Mouse (Mus musculus) thymus, postnatal 14 days (tissue): ENCODE data around the gene Gm49450.
"Not testable (repeated sequence)": the region's sequence is repeated elsewhere in the genome, so short reads cannot be mapped to it uniquely, and the experiment has no call there.

ENCODE experiments used
- DNase-seq: peaks from one replicate; pipeline ENCODE4 v3.0.0; 2021

Gene Gm49450

DNA sequence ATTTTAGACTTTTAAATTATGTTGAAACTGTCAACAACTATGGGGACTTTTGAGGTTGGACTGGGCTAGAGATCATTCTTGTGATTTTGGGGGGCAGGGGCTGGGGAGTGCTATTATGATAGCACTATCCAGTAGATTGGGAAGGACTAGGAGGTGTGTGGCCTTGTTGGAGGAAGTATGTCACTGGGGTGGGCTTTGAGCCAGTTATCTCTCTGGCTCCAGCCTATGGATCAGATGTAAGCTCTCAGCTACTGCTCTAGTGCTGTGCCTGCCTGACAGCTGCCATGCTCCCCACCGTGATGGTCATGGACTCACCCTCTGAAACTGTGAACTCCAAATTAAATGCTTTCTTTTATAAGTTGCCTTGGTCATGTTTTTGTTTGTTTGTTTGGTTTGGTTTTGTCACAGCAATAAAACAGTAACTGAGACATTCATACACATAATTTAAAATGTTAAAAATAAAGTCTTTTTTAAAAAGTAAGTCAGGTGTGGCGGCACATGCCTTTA is 30.3 kb downstream of the Gm49450 start:
- no peak for DNase-seq

- no peak for DNase-seq
Measured at GRCm38 (mm10) chr15:98922581-98922980, 30.8 kb downstream of the Gm49450 start.

- DNase-seq: no peak
Measured at GRCm38 (mm10) chr15:98921510-98921909, 31.8 kb downstream of the Gm49450 start.

DNA sequence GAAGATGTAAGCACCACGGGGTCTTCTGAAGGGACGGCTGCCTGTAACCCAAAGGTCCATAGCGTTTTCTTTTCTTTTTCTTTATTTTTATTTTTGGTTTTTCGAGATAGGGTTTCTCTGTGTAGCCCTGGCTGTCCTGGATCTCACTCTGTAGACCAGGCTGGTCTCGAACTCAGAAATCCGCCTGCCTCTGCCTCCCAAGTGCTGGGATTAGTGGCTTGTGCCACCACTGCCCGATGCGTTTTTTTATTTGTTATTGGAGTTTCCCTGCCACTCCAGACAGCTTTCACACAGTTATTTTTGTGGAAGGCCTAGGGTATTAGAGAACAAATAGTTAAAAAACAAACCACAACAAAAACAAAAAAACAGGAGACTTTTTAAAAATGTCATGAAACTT is 34.9 kb downstream of the Gm49450 start:
- DNase-seq: not testable (repeated sequence)

GRCm38 (mm10) chr15:98917538-98918498 is 35.5 kb downstream of the Gm49450 start, which contains the start of gene Lmbr1l:
Gene Lmbr1l, minus strand, starts transcription at chr15:98918231.
- DNase-seq: peak; percentile 99

DNA sequence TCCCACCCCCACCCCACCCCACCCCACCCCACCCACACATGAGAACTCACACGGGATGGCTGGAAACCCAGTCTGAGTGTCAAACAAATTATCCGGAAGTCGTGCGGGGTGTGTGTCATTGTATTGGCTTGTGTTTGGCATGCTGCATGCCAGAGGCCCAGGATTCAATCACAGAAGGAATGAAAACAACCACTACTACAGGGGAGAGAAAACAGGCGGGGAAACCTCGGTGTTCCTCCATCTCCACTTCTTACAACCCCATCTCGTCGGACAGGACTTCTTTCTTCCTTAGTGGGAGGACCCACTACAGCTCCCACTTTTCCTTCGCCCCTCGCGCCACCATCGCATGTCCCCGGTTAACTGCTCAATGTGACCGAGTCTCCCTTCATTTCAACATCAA is 36.3 kb downstream of the Gm49450 start:
- DNase-seq: no peak

- no peak for DNase-seq
Measured at GRCm38 (mm10) chr15:98916016-98916415, 37.3 kb downstream of the Gm49450 start.

DNA sequence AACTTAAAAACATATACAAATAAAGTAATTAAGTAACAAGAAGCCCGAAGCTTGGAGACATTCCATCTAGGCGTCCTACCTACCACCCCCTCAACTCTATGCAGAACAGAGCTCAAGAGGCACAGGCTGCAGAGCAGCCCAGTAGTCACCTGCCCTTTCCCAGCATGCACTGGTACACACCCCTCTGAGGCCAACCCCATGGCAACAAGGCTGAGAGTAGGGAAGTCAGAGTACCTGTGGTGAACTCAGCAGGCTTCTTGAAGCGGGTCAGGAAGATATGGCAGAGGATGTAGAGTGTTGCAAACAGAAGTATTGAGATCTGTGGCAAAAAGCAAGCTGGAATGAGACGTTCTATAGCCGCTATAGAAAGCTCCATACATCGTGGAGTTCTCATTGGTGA is 38.4 kb downstream of the Gm49450 start:
- no peak for DNase-seq

GRCm38 (mm10) chr15:98904692-98905091 is 48.7 kb downstream of the Gm49450 start:
- peak; percentile 57 for DNase-seq

- DNase-seq: no peak
Measured at GRCm38 (mm10) chr15:98902600-98902999, 50.8 kb downstream of the Gm49450 start.

- DNase-seq: no peak
Measured at GRCm38 (mm10) chr15:98901530-98901929, 51.8 kb downstream of the Gm49450 start.

- no peak for DNase-seq
Measured at GRCm38 (mm10) chr15:98897928-98898800, 55.2 kb downstream of the Gm49450 start, which contains the start of gene Dhh. Gene Dhh, minus strand, starts transcription at chr15:98898540.

DNA sequence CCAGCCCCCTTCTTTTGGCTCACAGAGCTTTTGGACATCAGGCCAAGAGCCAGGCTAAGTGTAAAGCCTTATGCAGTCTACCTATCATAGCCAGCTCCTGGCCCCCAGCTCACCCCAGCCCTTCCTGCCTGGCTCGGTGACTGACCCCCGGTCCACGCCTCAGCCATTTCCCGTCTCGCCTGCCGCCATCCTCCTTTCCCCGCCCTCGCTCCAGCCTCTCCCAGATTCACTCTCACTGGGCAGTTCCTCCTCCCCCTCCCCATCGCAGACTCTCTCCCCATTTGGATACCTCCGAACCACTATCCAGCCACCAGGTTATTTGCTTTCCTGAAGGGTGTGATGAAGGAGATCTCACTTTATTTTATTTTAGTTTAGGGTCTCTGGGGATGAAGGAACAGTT is 55.9 kb downstream of the Gm49450 start:
- no peak for DNase-seq

GRCm38 (mm10) chr15:98895635-98896589 is 57.4 kb downstream of the Gm49450 start:
- DNase-seq: no peak

DNA sequence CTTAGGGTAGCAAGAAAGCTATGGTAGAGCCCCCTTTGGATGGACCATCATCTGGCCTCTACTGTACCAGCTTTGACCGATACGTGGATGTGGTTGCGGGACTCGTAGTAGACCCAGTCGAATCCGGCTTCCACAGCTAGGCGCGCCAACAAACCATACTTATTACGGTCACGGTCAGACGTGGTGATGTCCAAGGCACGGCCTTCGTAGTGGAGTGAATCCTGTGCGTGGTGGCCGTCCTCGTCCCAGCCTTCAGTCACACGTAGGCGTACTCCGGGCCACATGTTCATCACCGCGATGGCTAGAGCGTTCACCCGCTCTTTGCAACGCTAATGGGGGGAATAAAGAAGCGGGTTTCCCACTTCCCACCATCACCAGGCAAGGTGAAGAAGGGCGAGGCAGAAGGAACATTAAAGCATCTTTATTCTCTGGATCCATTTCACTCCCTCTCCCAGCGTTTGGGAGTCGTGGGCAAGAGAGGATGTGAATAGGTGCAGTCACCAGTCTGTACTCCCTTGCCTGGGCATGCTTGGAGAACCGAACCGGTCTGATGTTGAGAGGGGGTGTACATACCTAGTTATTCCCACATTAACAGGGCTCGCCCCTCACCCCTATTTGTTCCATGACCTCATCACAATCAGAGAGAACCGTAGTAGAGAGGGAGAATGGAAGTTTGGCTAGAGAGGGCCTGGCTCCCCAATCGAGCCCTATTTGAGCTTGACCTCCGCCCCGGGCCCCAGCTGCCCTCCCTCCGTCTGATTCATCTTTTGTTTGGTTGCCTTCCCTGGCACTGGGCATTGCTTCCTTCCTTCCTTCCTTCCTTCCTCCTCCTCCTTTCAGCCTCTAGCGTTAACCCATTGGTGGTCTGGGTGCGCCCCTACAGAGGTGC is 58.4 kb downstream of the Gm49450 start:
- DNase-seq: no peak

GRCm38 (mm10) chr15:98893940-98894745 is 59.2 kb downstream of the Gm49450 start, which contains the start of gene Rhebl1:
Gene Rhebl1, minus strand, starts transcription at chr15:98894540.
- DNase-seq: peak; percentile 35

DNA sequence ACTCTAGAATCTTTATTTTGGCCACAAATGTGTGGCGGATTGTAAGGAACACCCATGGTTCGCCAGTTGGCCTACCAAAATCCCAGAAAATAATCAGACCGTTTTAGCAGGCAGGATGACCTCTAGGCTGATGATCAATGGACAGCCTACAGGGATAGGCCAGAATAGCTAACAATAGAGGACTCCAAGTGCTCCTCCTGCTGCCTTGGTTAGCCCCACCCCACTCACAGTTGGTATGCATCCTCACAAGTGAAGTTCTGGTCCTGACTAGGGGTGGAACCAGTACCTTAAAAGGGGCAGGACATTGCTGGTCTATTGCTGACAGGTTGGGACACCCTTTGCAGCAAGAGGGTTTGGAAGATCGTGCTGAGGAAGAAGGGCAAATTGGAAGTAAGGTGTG is 60.3 kb downstream of the Gm49450 start:
- DNase-seq: no peak

DNA sequence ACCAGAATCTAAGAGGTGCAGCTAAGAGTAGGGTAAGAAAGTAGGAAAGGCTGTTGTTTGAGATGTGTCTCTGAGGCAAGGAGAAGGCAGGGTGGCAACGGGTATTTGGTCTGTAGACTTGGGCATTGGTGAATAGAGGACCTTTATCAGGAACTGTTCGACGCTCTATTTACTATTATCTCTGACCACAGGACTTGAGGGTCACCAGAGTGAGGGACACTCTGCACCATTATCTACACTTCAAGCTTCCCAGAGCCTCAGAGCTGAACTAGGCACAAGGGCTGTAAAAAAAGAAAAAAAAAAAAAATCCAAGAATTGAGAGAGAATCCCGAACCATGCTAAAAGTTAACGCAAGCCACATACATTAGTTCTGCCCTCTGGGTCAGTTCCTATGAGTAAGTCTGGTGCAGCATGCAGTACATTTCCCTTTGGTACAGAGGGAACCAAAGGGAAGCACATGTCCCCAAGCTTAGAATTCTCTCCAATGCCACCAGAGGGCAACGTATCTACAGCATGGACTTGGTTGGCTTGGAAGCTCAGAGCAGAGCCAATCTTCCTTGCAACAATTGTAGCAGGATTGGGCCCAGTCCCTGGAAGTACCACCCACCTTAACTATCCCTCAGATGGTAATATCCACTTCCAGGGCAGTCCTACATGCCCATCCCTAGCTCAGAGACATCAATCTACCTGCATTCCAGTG is 61.3 kb downstream of the Gm49450 start:
- peak; percentile 64 for DNase-seq

DNA sequence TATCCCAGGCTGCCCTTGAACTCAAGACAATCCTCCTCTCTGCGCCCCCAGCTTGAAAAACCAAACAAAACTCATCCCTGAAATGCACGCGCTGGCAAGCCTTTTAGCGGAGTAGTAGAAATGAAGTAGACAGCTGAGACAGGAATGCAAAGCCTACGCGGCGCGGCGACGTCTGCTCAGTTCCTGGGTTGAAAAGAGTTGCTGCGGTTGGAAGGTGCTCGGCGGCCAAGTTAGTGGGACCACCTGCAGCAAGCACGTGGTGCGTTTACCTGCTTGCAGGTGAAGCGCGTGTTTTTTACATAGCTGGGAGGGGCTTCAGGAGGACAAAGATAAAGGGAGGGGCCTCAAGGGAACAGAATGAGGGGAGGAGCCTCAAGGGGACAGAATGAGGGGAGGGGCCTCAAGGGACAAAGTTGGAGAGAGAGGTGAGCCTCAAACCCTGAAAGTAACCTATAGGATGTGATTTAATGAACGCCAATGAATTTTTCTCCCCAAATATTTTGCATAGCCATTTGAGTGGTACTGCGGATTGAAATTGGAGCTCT is 62.1 kb downstream of the Gm49450 start:
- DNase-seq: no peak
